Mouse (Mus musculus) cerebellum, adult 2 months (tissue): ENCODE results near the gene Nat14.

ENCODE experiments used
- CTCF ChIP-seq: fragments of 200-500 bp; IDR thresholded peaks from 2 replicates; pipeline ENCODE4 v1.5.1; 2011; ENCODE audit warnings: low read depth, mild to moderate bottlenecking, control low read depth, low read length, moderate library complexity, borderline replicate concordance; ENCODE audit not compliant: insufficient read depth
- POLR2A ChIP-seq: fragments of 200-500 bp; IDR thresholded peaks from 2 replicates; pipeline ENCODE4 v1.6.1; 2011; ENCODE audit warnings: low read length, control low read depth, borderline replicate concordance; ENCODE audit not compliant: insufficient read depth

DNA sequence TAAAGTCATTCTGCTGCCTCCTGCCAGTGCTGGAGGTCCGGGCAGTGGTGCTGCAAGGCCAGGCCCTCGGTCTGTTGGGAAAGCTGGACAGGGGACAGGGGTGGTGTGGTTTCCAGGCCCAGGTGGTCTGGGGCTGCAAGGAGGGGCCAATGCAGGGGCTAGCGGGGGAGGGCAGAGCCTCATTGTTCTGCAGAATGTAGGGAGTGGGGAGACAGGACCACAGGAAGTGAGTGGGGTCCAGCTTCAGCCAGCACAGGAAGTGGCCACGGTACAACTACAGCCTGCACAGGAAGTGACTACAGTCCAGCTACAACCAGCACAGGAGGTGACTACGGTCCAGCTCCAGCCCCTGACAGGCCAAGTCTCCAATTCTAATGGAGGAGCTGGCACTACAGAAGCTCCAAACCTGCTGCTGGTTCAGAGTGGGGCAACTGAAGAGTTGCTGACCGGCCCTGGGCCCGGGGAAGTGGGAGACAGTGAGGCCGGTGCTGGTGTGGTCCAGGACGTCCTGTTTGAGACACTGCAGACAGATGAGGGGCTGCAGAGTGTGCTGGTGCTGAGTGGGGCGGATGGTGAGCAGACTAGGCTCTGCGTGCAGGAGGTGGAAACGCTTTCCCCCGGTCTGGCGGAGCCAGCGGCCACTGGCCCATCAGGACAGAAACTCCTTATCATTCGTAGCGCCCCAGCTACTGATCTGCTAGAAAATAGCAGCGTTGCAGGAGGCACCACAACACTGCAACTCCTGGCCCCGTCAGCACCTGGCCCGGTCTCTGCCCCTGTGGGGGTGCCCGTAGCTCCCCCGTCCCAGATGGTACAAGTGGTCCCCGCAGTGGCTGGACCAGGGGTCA is 628 bp upstream of the Nat14 start:
- TF ChIP-seq CTCF, result no peak
- TF ChIP-seq POLR2A, result no peak
